Mouse (Mus musculus) lung, adult 2 months (tissue): ENCODE results near the gene Hbp1.

Experiments used
- CTCF ChIP-seq: fragments of 200-500 bp; IDR thresholded peaks from 2 replicates; pipeline ENCODE4 v1.5.1; 2011; ENCODE audit warnings: mild to moderate bottlenecking, low read length, control low read depth; ENCODE audit not compliant: insufficient read depth
- POLR2A ChIP-seq: fragments of 200-500 bp; IDR thresholded peaks from 2 replicates; pipeline ENCODE4 v1.6.1; 2011; ENCODE audit warnings: low read depth, mild to moderate bottlenecking, control low read depth, low read length, borderline replicate concordance; ENCODE audit errors: extremely low read depth

GRCm38 (mm10) chr12:31973473-31974172 is 23.3 kb upstream of the Hbp1 start:
- no peak for TF ChIP-seq POLR2A
- no peak for TF ChIP-seq CTCF
